Mouse (Mus musculus): ENCODE results near the gene Tbxas1. TPM values are rescaled to one million over a fixed set of nuclear protein-coding genes. Genes with fewer than 3 reads are reported as not detected.

Gene Tbxas1
- polyA plus RNA-seq, 1 experiment from 2014 or later = 2.0 TPM

- no peak for ATAC-seq (ENCODE audit: low FRiP score, low TSS enrichment)
- H3K9me3 ChIP-seq (ENCODE audit: control insufficient read depth, low read length) = no peaks in the 10 kb centered on the region
- no peak for DNase-seq (ENCODE audit: low spot score)
- H3K9ac ChIP-seq (ENCODE audit: low read length) = no peak overlapping the region
- no peak overlapping the region for H3K4me3 ChIP-seq (ENCODE audit: low read depth, low read length)
- TF ChIP-seq EP300 (optimal IDR thresholded peaks at IDR 0.05) = no peak
- TF ChIP-seq CTCF (IDR thresholded peaks at IDR 0.05; ENCODE audit: low read depth) = no peak
- whole genome bisulfite sequencing = 52% methylated on average over 3 of the region's 3 CpGs
- peak overlapping the region; percentile 61; the same call in 1 of the 2 replicates for H3K27ac ChIP-seq (replicated peaks)
- no peak overlapping the region for H3K4me2 ChIP-seq (replicated peaks; ENCODE audit: low read depth)
- H3K4me1 ChIP-seq (replicated peaks; ENCODE audit: control insufficient read depth, insufficient read depth) = peaks cover 15% of the 10 kb centered on the region
- no peaks in the 10 kb centered on the region for H3K36me3 ChIP-seq (ENCODE audit: control insufficient read depth, insufficient read depth, low read length)
- H3K27me3 ChIP-seq (ENCODE audit: control insufficient read depth, insufficient read depth, low read length) = no peaks in the 10 kb centered on the region
These were observed 27.0 kb upstream of the Tbxas1 start for GRCm38 (mm10) chr6:38847958-38848910.

GRCm38 (mm10) chr6:38850715-38851259, 24.4 kb upstream of the Tbxas1 start:
- H3K27me3 ChIP-seq (ENCODE audit: control insufficient read depth, insufficient read depth, low read length) = no peaks in the 10 kb centered on the region
- DNase-seq (ENCODE audit: low spot score) (no peak), ATAC-seq (ENCODE audit: low FRiP score, low TSS enrichment) (no peak)
- no peak overlapping the region for H3K27ac ChIP-seq (replicated peaks)
- H3K4me2 ChIP-seq (replicated peaks; ENCODE audit: low read depth) = no peak overlapping the region
- peaks cover 18% of the 10 kb centered on the region for H3K4me1 ChIP-seq (replicated peaks; ENCODE audit: control insufficient read depth, insufficient read depth)
- 89% methylated on average over 6 of the region's 6 CpGs for WGBS
- no peak overlapping the region for H3K9ac ChIP-seq (ENCODE audit: low read length)
- no peaks in the 10 kb centered on the region for H3K36me3 ChIP-seq (ENCODE audit: control insufficient read depth, insufficient read depth, low read length)
- no peaks in the 10 kb centered on the region for H3K9me3 ChIP-seq (ENCODE audit: control insufficient read depth, low read length)
- no peak for TF ChIP-seq EP300 (optimal IDR thresholded peaks at IDR 0.05)
- no peak overlapping the region for H3K4me3 ChIP-seq (ENCODE audit: low read depth, low read length)

- Histone ChIP-seq H3K36me3 (ENCODE audit: control insufficient read depth, insufficient read depth, low read length) (no peaks in the 10 kb centered on the region), H3K27ac (replicated peaks) (peak overlapping the region; percentile 20; the same call in 1 of the 2 replicates), H3K27me3 (ENCODE audit: control insufficient read depth, insufficient read depth, low read length) (no peaks in the 10 kb centered on the region), H3K9ac (ENCODE audit: low read length) (no peak overlapping the region), H3K4me3 (ENCODE audit: low read depth, low read length) (no peak overlapping the region), H3K9me3 (ENCODE audit: control insufficient read depth, low read length) (no peaks in the 10 kb centered on the region), H3K4me2 (replicated peaks; ENCODE audit: low read depth) (no peak overlapping the region), H3K4me1 (replicated peaks; ENCODE audit: control insufficient read depth, insufficient read depth) (peaks cover 12% of the 10 kb centered on the region; the same call in 1 of the 2 replicates)
- WGBS = 59% methylated on average over 2 of the region's 2 CpGs
- ATAC-seq (ENCODE audit: low FRiP score, low TSS enrichment) (no peak), DNase-seq (ENCODE audit: low spot score) (no peak)
- no peak for TF ChIP-seq EP300 (optimal IDR thresholded peaks at IDR 0.05)
- TF ChIP-seq CTCF (IDR thresholded peaks at IDR 0.05; ENCODE audit: low read depth) = no peak
These were observed 23.5 kb upstream of the Tbxas1 start for GRCm38 (mm10) chr6:38851740-38852139.

GRCm38 (mm10) chr6:38853561-38853992, 21.6 kb upstream of the Tbxas1 start:
- ATAC-seq (ENCODE audit: low FRiP score, low TSS enrichment) (peak; percentile 61), DNase-seq (ENCODE audit: low spot score) (no peak)
- Histone ChIP-seq H3K4me1 (replicated peaks; ENCODE audit: control insufficient read depth, insufficient read depth) (0 out of 2 replicates have a peak, but pooled peaks cover 8% of the 10 kb centered on the region), H3K4me3 (ENCODE audit: low read depth, low read length) (no peak overlapping the region), H3K9me3 (ENCODE audit: control insufficient read depth, low read length) (no peaks in the 10 kb centered on the region), H3K27me3 (ENCODE audit: control insufficient read depth, insufficient read depth, low read length) (no peaks in the 10 kb centered on the region), H3K27ac (replicated peaks) (peak overlapping the region; percentile 45; the same call in 1 of the 2 replicates), H3K9ac (ENCODE audit: low read length) (no peak overlapping the region), H3K36me3 (ENCODE audit: control insufficient read depth, insufficient read depth, low read length) (no peaks in the 10 kb centered on the region), H3K4me2 (replicated peaks; ENCODE audit: low read depth) (no peak overlapping the region)
- WGBS = 49% methylated on average over 5 of the region's 5 CpGs
- no peak for TF ChIP-seq EP300 (optimal IDR thresholded peaks at IDR 0.05)
- TF ChIP-seq CTCF (IDR thresholded peaks at IDR 0.05; ENCODE audit: low read depth) = no peak

GRCm38 (mm10) chr6:38859819-38860218, 15.4 kb upstream of the Tbxas1 start:
- Histone ChIP-seq H3K36me3 (ENCODE audit: control insufficient read depth, insufficient read depth, low read length) (no peaks in the 10 kb centered on the region), H3K4me2 (replicated peaks; ENCODE audit: low read depth) (no peak overlapping the region), H3K9ac (ENCODE audit: low read length) (no peak overlapping the region), H3K9me3 (ENCODE audit: control insufficient read depth, low read length) (no peaks in the 10 kb centered on the region), H3K4me1 (replicated peaks; ENCODE audit: control insufficient read depth, insufficient read depth) (no peaks in the 10 kb centered on the region; the same call in 1 of the 2 replicates), H3K27me3 (ENCODE audit: control insufficient read depth, insufficient read depth, low read length) (no peaks in the 10 kb centered on the region), H3K4me3 (ENCODE audit: low read depth, low read length) (no peak overlapping the region), H3K27ac (replicated peaks) (no peak overlapping the region)
- DNase-seq (ENCODE audit: low spot score) = no peak
- ATAC-seq (ENCODE audit: low FRiP score, low TSS enrichment) = no peak
- TF ChIP-seq EP300 (optimal IDR thresholded peaks at IDR 0.05) = no peak
- no peak for TF ChIP-seq CTCF (IDR thresholded peaks at IDR 0.05; ENCODE audit: low read depth)
- WGBS = 93% methylated on average over 1 of the region's 1 CpGs

GRCm38 (mm10) chr6:38860301-38860700, 14.9 kb upstream of the Tbxas1 start:
- 90% methylated on average over 2 of the region's 2 CpGs for WGBS
- no peaks in the 10 kb centered on the region for H3K27me3 ChIP-seq (ENCODE audit: control insufficient read depth, insufficient read depth, low read length)
- no peak for TF ChIP-seq CTCF (IDR thresholded peaks at IDR 0.05; ENCODE audit: low read depth)
- TF ChIP-seq EP300 (optimal IDR thresholded peaks at IDR 0.05) = no peak
- no peak overlapping the region for H3K4me3 ChIP-seq (ENCODE audit: low read depth, low read length)
- ATAC-seq (ENCODE audit: low FRiP score, low TSS enrichment) = no peak
- no peaks in the 10 kb centered on the region for H3K36me3 ChIP-seq (ENCODE audit: control insufficient read depth, insufficient read depth, low read length)
- H3K4me1 ChIP-seq (replicated peaks; ENCODE audit: control insufficient read depth, insufficient read depth) = no peaks in the 10 kb centered on the region; the same call in 1 of the 2 replicates
- no peak overlapping the region for H3K9ac ChIP-seq (ENCODE audit: low read length)
- no peak overlapping the region for H3K27ac ChIP-seq (replicated peaks)
- DNase-seq (ENCODE audit: low spot score) = no peak
- no peak overlapping the region for H3K4me2 ChIP-seq (replicated peaks; ENCODE audit: low read depth)
- H3K9me3 ChIP-seq (ENCODE audit: control insufficient read depth, low read length) = no peaks in the 10 kb centered on the region
